26 mouse cellular contexts compared by ENCODE assay signal in the genomic region with DNA sequence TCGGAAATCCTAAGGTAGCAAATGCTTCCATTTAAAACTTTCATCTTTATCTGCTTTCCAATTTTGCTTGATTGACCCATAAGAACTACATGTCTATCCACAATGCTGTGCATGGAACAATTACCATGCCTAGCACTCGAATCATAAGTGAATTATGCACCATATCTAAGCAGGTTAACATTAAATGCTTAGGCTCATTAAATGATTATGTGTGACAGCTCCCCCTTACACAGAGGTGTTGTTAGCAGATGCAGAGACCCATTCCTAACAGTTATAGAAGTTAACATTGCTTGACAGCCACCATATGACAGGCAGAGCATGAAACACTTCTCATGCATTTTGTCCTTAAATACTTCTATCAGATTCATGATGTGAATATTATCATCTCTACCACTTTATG.
DNase-seq lines count a peak whose midpoint lies in the region; ATAC-seq lines count a peak whose summit lies in the region.
"Had no signal": no experiment of that assay in that cellular context is flagged by ENCODE, and none has a peak within 500 bp of the region (broad histone marks: within the 10 kb centered on the region; RNA-seq: fewer than 3 reads in every experiment).

No protein-coding gene starts in this region.

- no peak overlapping the region for H3K27ac ChIP-seq in embryonic facial prominence, embryonic 12.5 days
- no peak overlapping the region for H3K27ac ChIP-seq in embryonic facial prominence, embryonic 10.5 days (replicated peaks)
- no peak overlapping the region for H3K27ac ChIP-seq in midbrain, embryonic 12.5 days (replicated peaks)
- H3K27ac ChIP-seq in midbrain, embryonic 10.5 days (replicated peaks), result no peak overlapping the region
- no peak overlapping the region for H3K27ac ChIP-seq in midbrain, embryonic 15.5 days
- no peak overlapping the region for H3K27ac ChIP-seq in liver, embryonic 11.5 days (ENCODE audit: low read depth, low read length)
- H3K27ac ChIP-seq: embryonic facial prominence, embryonic 15.5 days; forebrain, embryonic 12.5 days; forebrain, embryonic 15.5 days; heart, embryonic 15.5 days; hindbrain, embryonic 15.5 days had no signal

- H3K27me3 ChIP-seq in embryonic facial prominence, embryonic 12.5 days, result no peaks in the 10 kb centered on the region
- H3K27me3 ChIP-seq in embryonic facial prominence, embryonic 10.5 days (replicated peaks; ENCODE audit: low read depth, poor library complexity, severe bottlenecking), result no peaks in the 10 kb centered on the region
- peaks cover 8% of the 10 kb centered on the region; the same call in 1 of the 2 replicates for H3K27me3 ChIP-seq in midbrain, embryonic 12.5 days
- peaks cover 19% of the 10 kb centered on the region for H3K27me3 ChIP-seq in midbrain, embryonic 10.5 days (ENCODE audit: low read depth, poor library complexity, severe bottlenecking)
- H3K27me3 ChIP-seq in midbrain, embryonic 15.5 days (replicated peaks), result no peaks in the 10 kb centered on the region
- H3K27me3 ChIP-seq in liver, embryonic 11.5 days (replicated peaks; ENCODE audit: control insufficient read depth, insufficient read depth, low read length), result no peaks in the 10 kb centered on the region
- H3K27me3 ChIP-seq: embryonic facial prominence, embryonic 15.5 days; forebrain, embryonic 12.5 days; forebrain, embryonic 15.5 days; heart, embryonic 12.5 days; heart, embryonic 15.5 days; hindbrain, embryonic 15.5 days had no signal

- ATAC-seq in embryonic facial prominence, embryonic 12.5 days (ENCODE audit: insufficient number of reproducible peaks, insufficient read depth, low FRiP score, low TSS enrichment), result peak; percentile 56; the same call in 1 of the 2 replicates
- ATAC-seq in midbrain, embryonic 12.5 days (ENCODE audit: low FRiP score, low read depth), result peak; percentile 93
- ATAC-seq in midbrain, embryonic 15.5 days (replicated peaks), result peak; percentile 67
- no peak for ATAC-seq in monocyte, adult 5-6 weeks (replicated peaks; ENCODE audit: insufficient number of reproducible peaks, low FRiP score, low TSS enrichment, poor library complexity, severe bottlenecking)
- no peak for ATAC-seq in liver, embryonic 11.5 days (replicated peaks; ENCODE audit: low FRiP score)
- ATAC-seq: activated CD4-positive, CD25-positive, alpha-beta regulatory T cell, adult 4 months; forebrain, embryonic 15.5 days had no signal

- no peaks in the 10 kb centered on the region for H3K4me1 ChIP-seq in embryonic facial prominence, embryonic 12.5 days
- no peaks in the 10 kb centered on the region for H3K4me1 ChIP-seq in embryonic facial prominence, embryonic 10.5 days
- no peaks in the 10 kb centered on the region for H3K4me1 ChIP-seq in midbrain, embryonic 12.5 days
- peaks cover 16% of the 10 kb centered on the region for H3K4me1 ChIP-seq in midbrain, embryonic 10.5 days
- no peaks in the 10 kb centered on the region for H3K4me1 ChIP-seq in midbrain, embryonic 15.5 days
- H3K4me1 ChIP-seq in liver, embryonic 11.5 days (replicated peaks; ENCODE audit: control insufficient read depth, insufficient read depth, low read length), result no peaks in the 10 kb centered on the region
- H3K4me1 ChIP-seq: embryonic facial prominence, embryonic 15.5 days; heart, embryonic 12.5 days; heart, embryonic 15.5 days; hindbrain, embryonic 15.5 days had no signal

- no peak for DNase-seq in embryonic facial prominence, embryonic 10.5 days (ENCODE audit: low spot score)
- no peak for DNase-seq in midbrain, embryonic 10.5 days (ENCODE audit: low spot score)
- DNase-seq in retina, postnatal 1 day, result peak; percentile 81
- DNase-seq in liver, embryonic 11.5 days (ENCODE audit: low spot score), result no peak
- DNase-seq: adrenal gland, postnatal 10 days; adrenal gland, postnatal 36 days; cerebellum, adult 11 months; cerebellum, adult 2 months; cerebellum, adult 9-11 months; cerebellum, postnatal 25 days; gastrocnemius, postnatal 25 days; heart, adult 18-20 months; heart, postnatal 10 days; heart, postnatal 36 days had no signal

- no peak overlapping the region for H3K9ac ChIP-seq in embryonic facial prominence, embryonic 12.5 days
- H3K9ac ChIP-seq in midbrain, embryonic 12.5 days (replicated peaks), result no peak overlapping the region
- no peak overlapping the region for H3K9ac ChIP-seq in midbrain, embryonic 15.5 days
- no peak overlapping the region for H3K9ac ChIP-seq in liver, embryonic 11.5 days (ENCODE audit: low read depth, low read length)
- H3K9ac ChIP-seq: embryonic facial prominence, embryonic 15.5 days; forebrain, embryonic 12.5 days; forebrain, embryonic 15.5 days; heart, embryonic 12.5 days; heart, embryonic 15.5 days; hindbrain, embryonic 15.5 days had no signal

- H3K9me3 ChIP-seq in embryonic facial prominence, embryonic 12.5 days, result no peaks in the 10 kb centered on the region
- H3K9me3 ChIP-seq in embryonic facial prominence, embryonic 10.5 days, result no peaks in the 10 kb centered on the region
- no peaks in the 10 kb centered on the region for H3K9me3 ChIP-seq in midbrain, embryonic 12.5 days
- H3K9me3 ChIP-seq in midbrain, embryonic 10.5 days (replicated peaks), result no peaks in the 10 kb centered on the region
- no peaks in the 10 kb centered on the region for H3K9me3 ChIP-seq in midbrain, embryonic 15.5 days
- no peaks in the 10 kb centered on the region for H3K9me3 ChIP-seq in liver, embryonic 11.5 days (ENCODE audit: control insufficient read depth, low read length)
- H3K9me3 ChIP-seq: embryonic facial prominence, embryonic 15.5 days; forebrain, embryonic 12.5 days; forebrain, embryonic 15.5 days; heart, embryonic 12.5 days; heart, embryonic 15.5 days; hindbrain, embryonic 15.5 days had no signal

- no peak overlapping the region for H3K4me2 ChIP-seq in embryonic facial prominence, embryonic 12.5 days (replicated peaks)
- no peak overlapping the region for H3K4me2 ChIP-seq in midbrain, embryonic 12.5 days (replicated peaks)
- H3K4me2 ChIP-seq in midbrain, embryonic 15.5 days, result no peak overlapping the region
- H3K4me2 ChIP-seq in liver, embryonic 11.5 days, result no peak overlapping the region
- H3K4me2 ChIP-seq: embryonic facial prominence, embryonic 15.5 days; forebrain, embryonic 12.5 days; forebrain, embryonic 15.5 days; heart, embryonic 12.5 days; heart, embryonic 15.5 days; hindbrain, embryonic 15.5 days had no signal

- 67% methylated on average over 2 of the region's 2 CpGs for WGBS in embryonic facial prominence, embryonic 12.5 days
- WGBS in embryonic facial prominence, embryonic 10.5 days, result 74% methylated on average over 2 of the region's 2 CpGs
- 49% methylated on average over 2 of the region's 2 CpGs for WGBS in midbrain, embryonic 12.5 days
- 60% methylated on average over 2 of the region's 2 CpGs for WGBS in midbrain, embryonic 10.5 days
- WGBS in midbrain, embryonic 15.5 days, result 39% methylated on average over 2 of the region's 2 CpGs
- WGBS in liver, embryonic 11.5 days, result 65% methylated on average over 2 of the region's 2 CpGs

- H3K36me3 ChIP-seq in embryonic facial prominence, embryonic 12.5 days, result no peaks in the 10 kb centered on the region
- no peaks in the 10 kb centered on the region for H3K36me3 ChIP-seq in embryonic facial prominence, embryonic 10.5 days (replicated peaks)
- no peaks in the 10 kb centered on the region for H3K36me3 ChIP-seq in midbrain, embryonic 12.5 days
- no peaks in the 10 kb centered on the region for H3K36me3 ChIP-seq in midbrain, embryonic 10.5 days
- H3K36me3 ChIP-seq in midbrain, embryonic 15.5 days (replicated peaks), result no peaks in the 10 kb centered on the region
- H3K36me3 ChIP-seq in liver, embryonic 11.5 days (ENCODE audit: control insufficient read depth, insufficient read depth, low read length), result no peaks in the 10 kb centered on the region
- H3K36me3 ChIP-seq: embryonic facial prominence, embryonic 15.5 days; forebrain, embryonic 12.5 days; forebrain, embryonic 15.5 days; heart, embryonic 12.5 days; heart, embryonic 15.5 days; hindbrain, embryonic 15.5 days had no signal

- no peak overlapping the region for H3K4me3 ChIP-seq in embryonic facial prominence, embryonic 12.5 days
- no peak overlapping the region for H3K4me3 ChIP-seq in embryonic facial prominence, embryonic 10.5 days
- no peak overlapping the region for H3K4me3 ChIP-seq in midbrain, embryonic 12.5 days
- no peak overlapping the region for H3K4me3 ChIP-seq in midbrain, embryonic 10.5 days
- H3K4me3 ChIP-seq in midbrain, embryonic 15.5 days, result no peak overlapping the region
- H3K4me3 ChIP-seq in liver, embryonic 11.5 days (ENCODE audit: low read depth, low read length), result no peak overlapping the region
- H3K4me3 ChIP-seq: embryonic facial prominence, embryonic 15.5 days; erythroblast, embryonic 14.5 days; forebrain, embryonic 12.5 days; forebrain, embryonic 15.5 days; heart, embryonic 12.5 days; heart, embryonic 15.5 days; hindbrain, embryonic 15.5 days had no signal

Comparison
In these comparisons a context has a peak if more than half of its experiments do, and no peak if none do; other contexts are left out.
1. ATAC-seq: peak in embryonic facial prominence, embryonic 12.5 days (single experiment), midbrain, embryonic 12.5 days (single experiment) and midbrain, embryonic 15.5 days (single experiment); none in monocyte, adult 5-6 weeks (single experiment) and liver, embryonic 11.5 days (single experiment).